Mouse (Mus musculus): Measurements from ENCODE around the gene Bcar3. TPM values are rescaled to one million over a fixed set of nuclear protein-coding genes. Genes with fewer than 3 reads are reported as not detected.

The Bcar3 gene
- polyA plus RNA-seq, 1 experiment from 2014 or later, result 33.8 TPM

DNA sequence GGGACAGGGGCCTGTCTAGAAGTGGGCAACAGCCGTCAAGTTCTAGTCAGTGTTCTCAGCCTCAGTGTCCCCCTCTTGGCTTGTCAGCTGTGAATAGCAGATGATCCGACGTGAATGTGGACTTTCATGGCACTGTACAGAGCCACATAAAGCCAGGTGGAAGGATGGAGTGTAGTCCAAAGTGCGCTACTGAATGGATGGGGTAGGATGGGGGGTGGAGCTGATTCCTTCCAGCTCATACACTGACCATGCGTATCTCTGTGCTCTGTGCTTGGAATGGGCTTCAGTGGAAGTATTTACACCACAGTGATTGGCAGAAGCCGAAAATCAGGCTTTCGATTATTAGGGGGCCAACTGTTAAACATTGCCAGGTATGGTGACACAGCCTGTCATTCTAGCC lies 45.0 kb downstream of the Bcar3 start:
- Histone ChIP-seq H3K4me3 (ENCODE audit: low read depth, low read length) (no peak overlapping the region), H3K4me1 (replicated peaks; ENCODE audit: control insufficient read depth, insufficient read depth, low read length) (peaks cover 10% of the 10 kb centered on the region; the same call in 1 of the 2 replicates), H3K27ac (ENCODE audit: low read depth, low read length) (no peak overlapping the region), H3K27me3 (replicated peaks; ENCODE audit: control insufficient read depth, insufficient read depth, low read length) (no peaks in the 10 kb centered on the region), H3K9ac (ENCODE audit: low read depth, low read length) (no peak overlapping the region), H3K4me2 (replicated peaks; ENCODE audit: low read depth) (no peak overlapping the region), H3K9me3 (ENCODE audit: control insufficient read depth) (no peaks in the 10 kb centered on the region), H3K36me3 (ENCODE audit: control insufficient read depth, insufficient read depth) (no peaks in the 10 kb centered on the region)
- 67% methylated on average over 7 of the region's 7 CpGs for WGBS
- ATAC-seq, result peak; percentile 88
- TF ChIP-seq CTCF (IDR thresholded peaks at IDR 0.05; ENCODE audit: low read depth), result no peak

DNA sequence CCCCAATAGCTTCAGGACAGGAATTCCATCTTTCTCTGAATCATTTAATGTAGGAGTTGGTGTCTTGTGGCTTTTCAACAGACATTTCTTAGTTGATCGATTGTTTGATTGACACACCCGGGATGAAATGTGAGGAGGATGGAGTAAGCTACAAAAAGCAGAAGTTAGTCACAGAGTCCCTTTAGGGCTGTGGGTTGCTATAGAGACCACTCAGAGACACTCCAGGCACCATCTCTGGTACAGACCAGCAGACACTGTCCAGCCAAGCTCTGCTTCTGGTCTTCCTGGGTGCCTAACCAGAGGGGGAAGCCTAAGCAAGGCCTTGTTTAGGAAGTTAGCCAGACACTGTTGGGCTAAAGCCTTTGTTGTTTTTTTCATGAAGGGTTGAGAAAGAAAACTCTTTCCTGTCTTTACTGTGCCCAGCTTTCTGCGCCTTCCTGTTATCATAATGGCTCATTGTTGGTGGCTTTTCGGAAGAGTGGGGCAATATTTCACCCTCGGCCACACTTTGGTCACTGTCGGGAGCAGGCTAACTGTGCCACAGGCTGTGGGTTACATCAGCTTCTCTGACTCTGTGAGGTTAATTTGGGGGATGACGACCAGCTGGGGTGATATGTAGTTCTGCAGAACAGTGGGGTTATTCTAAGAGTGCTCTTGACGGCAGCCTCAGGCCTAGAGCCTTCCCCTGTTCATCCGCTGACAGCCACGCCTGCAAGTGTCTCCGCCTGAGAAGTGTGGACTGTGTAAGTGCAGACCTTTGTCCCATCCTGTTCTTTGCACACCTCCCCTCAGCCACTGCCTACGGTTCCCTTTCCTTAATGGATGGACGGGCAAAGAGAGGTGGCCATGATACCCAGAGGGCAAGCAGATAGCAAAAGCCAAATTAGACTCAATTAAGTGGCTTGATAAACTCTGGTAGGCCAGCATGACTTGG lies 46.5 kb downstream of the Bcar3 start:
- H3K4me3 ChIP-seq (ENCODE audit: low read depth, low read length), result no peak overlapping the region
- H3K27ac ChIP-seq (ENCODE audit: low read depth, low read length), result no peak overlapping the region
- no peaks in the 10 kb centered on the region for H3K36me3 ChIP-seq (ENCODE audit: control insufficient read depth, insufficient read depth)
- H3K4me1 ChIP-seq (replicated peaks; ENCODE audit: control insufficient read depth, insufficient read depth, low read length), result peaks cover 10% of the 10 kb centered on the region; the same call in 1 of the 2 replicates
- H3K9ac ChIP-seq (ENCODE audit: low read depth, low read length), result no peak overlapping the region
- no peaks in the 10 kb centered on the region for H3K27me3 ChIP-seq (replicated peaks; ENCODE audit: control insufficient read depth, insufficient read depth, low read length)
- no peak overlapping the region for H3K4me2 ChIP-seq (replicated peaks; ENCODE audit: low read depth)
- peak; percentile 58; the same call in 1 of the 2 replicates for ATAC-seq
- TF ChIP-seq CTCF (IDR thresholded peaks at IDR 0.05; ENCODE audit: low read depth), result no peak
- 54% methylated on average over 13 of the region's 13 CpGs for WGBS
- H3K9me3 ChIP-seq (ENCODE audit: control insufficient read depth), result no peaks in the 10 kb centered on the region

DNA sequence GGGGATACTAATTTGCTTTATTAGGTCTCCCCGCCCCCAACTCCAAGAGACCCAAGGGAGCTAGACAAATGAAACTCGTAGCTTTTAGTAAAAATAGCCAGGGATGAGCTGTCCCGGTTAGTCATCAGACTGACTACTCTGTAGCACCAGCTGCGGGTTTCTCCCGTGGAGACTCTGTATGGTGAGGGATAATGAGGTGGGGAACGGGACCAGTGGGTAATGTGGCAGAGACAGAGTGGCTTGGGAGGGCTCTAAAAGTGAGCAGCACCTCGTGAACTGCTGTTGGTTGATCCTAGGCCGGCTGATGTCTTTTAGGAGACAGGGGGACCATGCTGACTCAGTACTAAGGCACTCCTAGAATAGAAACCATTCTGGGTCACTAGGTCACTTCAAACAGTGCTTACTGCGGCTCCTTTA lies 49.5 kb downstream of the Bcar3 start:
- no peak for TF ChIP-seq CTCF (IDR thresholded peaks at IDR 0.05; ENCODE audit: low read depth)
- 71% methylated on average over 9 of the region's 9 CpGs for WGBS
- Histone ChIP-seq H3K4me1 (replicated peaks; ENCODE audit: control insufficient read depth, insufficient read depth, low read length) (peaks cover 12% of the 10 kb centered on the region; the same call in 1 of the 2 replicates), H3K9me3 (ENCODE audit: control insufficient read depth) (no peaks in the 10 kb centered on the region), H3K27me3 (replicated peaks; ENCODE audit: control insufficient read depth, insufficient read depth, low read length) (no peaks in the 10 kb centered on the region), H3K9ac (ENCODE audit: low read depth, low read length) (no peak overlapping the region), H3K36me3 (ENCODE audit: control insufficient read depth, insufficient read depth) (no peaks in the 10 kb centered on the region), H3K27ac (ENCODE audit: low read depth, low read length) (no peak overlapping the region), H3K4me3 (ENCODE audit: low read depth, low read length) (no peak overlapping the region), H3K4me2 (replicated peaks; ENCODE audit: low read depth) (no peak overlapping the region)
- no peak for ATAC-seq

DNA sequence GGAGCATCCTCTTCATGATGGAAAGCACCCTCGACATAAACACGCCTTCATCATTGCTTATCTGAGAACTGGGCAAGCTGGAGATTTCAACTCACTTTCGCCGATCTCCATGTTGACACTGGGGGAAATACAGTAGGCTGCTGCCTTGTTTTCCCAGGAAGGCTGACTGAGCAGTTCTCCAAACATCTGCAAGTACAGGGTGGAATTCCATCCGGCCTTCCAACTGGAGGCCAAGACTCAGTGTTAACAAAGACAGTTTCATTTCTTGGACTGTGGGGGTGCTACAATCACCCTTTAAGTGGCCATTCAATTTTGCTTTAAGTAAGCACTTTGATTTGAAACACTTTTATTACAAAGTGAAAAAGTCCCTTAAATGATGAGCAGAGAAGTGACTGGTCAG lies 50.4 kb downstream of the Bcar3 start:
- Histone ChIP-seq H3K27me3 (replicated peaks; ENCODE audit: control insufficient read depth, insufficient read depth, low read length) (no peaks in the 10 kb centered on the region), H3K4me3 (ENCODE audit: low read depth, low read length) (no peak overlapping the region), H3K9me3 (ENCODE audit: control insufficient read depth) (no peaks in the 10 kb centered on the region), H3K4me2 (replicated peaks; ENCODE audit: low read depth) (no peak overlapping the region), H3K9ac (ENCODE audit: low read depth, low read length) (no peak overlapping the region), H3K36me3 (ENCODE audit: control insufficient read depth, insufficient read depth) (no peaks in the 10 kb centered on the region), H3K4me1 (replicated peaks; ENCODE audit: control insufficient read depth, insufficient read depth, low read length) (peaks cover 14% of the 10 kb centered on the region; the same call in 1 of the 2 replicates), H3K27ac (ENCODE audit: low read depth, low read length) (no peak overlapping the region)
- WGBS, result 69% methylated on average over 5 of the region's 5 CpGs
- TF ChIP-seq CTCF (IDR thresholded peaks at IDR 0.05; ENCODE audit: low read depth), result no peak
- ATAC-seq, result no peak

DNA sequence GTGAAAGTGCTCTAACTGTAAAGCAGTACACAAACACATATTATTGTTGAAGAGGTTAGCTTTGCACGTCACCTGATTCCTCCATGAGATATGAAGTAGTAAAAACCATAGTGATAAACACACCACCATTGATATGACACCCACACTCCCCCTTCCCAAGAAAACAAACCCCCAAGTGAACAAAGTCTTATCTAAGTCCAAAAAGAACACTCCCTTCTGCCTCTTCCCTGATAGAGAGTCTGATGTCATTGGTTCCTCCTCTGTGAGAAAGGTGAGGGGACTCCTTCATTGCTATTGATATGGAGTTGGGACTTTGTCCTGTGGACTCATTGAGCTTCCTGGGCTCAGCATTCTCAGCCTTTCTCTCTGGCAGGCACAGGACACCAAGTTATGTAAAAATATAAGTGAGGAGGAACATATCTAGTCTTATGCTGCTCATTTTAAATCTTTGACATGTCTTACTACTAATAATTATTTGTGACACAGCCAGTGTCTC lies 52.1 kb downstream of the Bcar3 start:
- TF ChIP-seq CTCF (IDR thresholded peaks at IDR 0.05; ENCODE audit: low read depth), result no peak
- peak overlapping the region; percentile 74 for H3K27ac ChIP-seq (ENCODE audit: low read depth, low read length)
- H3K9ac ChIP-seq (ENCODE audit: low read depth, low read length), result no peak overlapping the region
- 0 out of 2 replicates have a peak, but pooled peaks cover 4% of the 10 kb centered on the region for H3K4me1 ChIP-seq (replicated peaks; ENCODE audit: control insufficient read depth, insufficient read depth, low read length)
- H3K27me3 ChIP-seq (replicated peaks; ENCODE audit: control insufficient read depth, insufficient read depth, low read length), result no peaks in the 10 kb centered on the region
- WGBS, result 40% methylated on average over 1 of the region's 1 CpGs
- ATAC-seq, result peak; percentile 90
- H3K4me2 ChIP-seq (replicated peaks; ENCODE audit: low read depth), result no peak overlapping the region
- H3K4me3 ChIP-seq (ENCODE audit: low read depth, low read length), result no peak overlapping the region
- no peaks in the 10 kb centered on the region for H3K36me3 ChIP-seq (ENCODE audit: control insufficient read depth, insufficient read depth)
- H3K9me3 ChIP-seq (ENCODE audit: control insufficient read depth), result no peaks in the 10 kb centered on the region

DNA sequence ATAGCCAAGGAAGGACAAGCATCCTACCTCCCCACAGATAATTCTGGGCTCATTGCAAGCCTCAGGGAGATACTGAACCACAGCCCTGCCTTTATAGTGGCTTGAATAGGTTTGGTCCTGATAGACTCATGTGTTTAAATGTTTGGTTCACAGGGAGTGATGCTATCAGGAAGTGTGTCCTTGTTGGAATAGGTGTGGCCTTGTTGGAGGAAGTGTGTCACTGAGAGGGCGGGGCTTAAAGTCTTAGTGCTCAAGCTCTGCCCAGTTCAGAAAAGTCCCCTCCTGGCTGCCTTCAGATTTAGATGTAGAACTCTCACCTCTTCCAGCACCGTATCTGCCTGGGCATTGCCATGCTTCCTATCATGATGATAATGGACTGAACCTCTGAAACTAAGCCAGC lies 52.7 kb downstream of the Bcar3 start:
- ATAC-seq, result peak; percentile 62
- H3K4me1 ChIP-seq (replicated peaks; ENCODE audit: control insufficient read depth, insufficient read depth, low read length), result 0 out of 2 replicates have a peak, but pooled peaks cover 4% of the 10 kb centered on the region

More for the DNA sequence above, 52.7 kb downstream of the Bcar3 start:
- no peaks in the 10 kb centered on the region for H3K27me3 ChIP-seq (replicated peaks; ENCODE audit: control insufficient read depth, insufficient read depth, low read length)
- H3K9ac ChIP-seq (ENCODE audit: low read depth, low read length), result no peak overlapping the region
- WGBS, result 98% methylated on average over 2 of the region's 2 CpGs
- no peak for TF ChIP-seq CTCF (IDR thresholded peaks at IDR 0.05; ENCODE audit: low read depth)
- H3K9me3 ChIP-seq (ENCODE audit: control insufficient read depth), result no peaks in the 10 kb centered on the region
- H3K27ac ChIP-seq (ENCODE audit: low read depth, low read length), result peak overlapping the region; percentile 74
- no peak overlapping the region for H3K4me2 ChIP-seq (replicated peaks; ENCODE audit: low read depth)
- no peak overlapping the region for H3K4me3 ChIP-seq (ENCODE audit: low read depth, low read length)
- H3K36me3 ChIP-seq (ENCODE audit: control insufficient read depth, insufficient read depth), result no peaks in the 10 kb centered on the region

Data from intestine, postnatal 0 days (tissue).